Mouse (Mus musculus) spleen, embryonic (tissue): ENCODE results near the gene AA986860.

Source experiments
- CTCF ChIA-PET: fragments of 350-600 bp; sonication (Branson Sonifier 250); formaldehyde crosslinking; loops from one replicate; lab custom pipeline; 2022; lab: Charles Lee

The AA986860 gene

GRCm38 (mm10) chr1:130775234-130775633, 43.5 kb downstream of the AA986860 start:
- CTCF ChIA-PET, result no interaction called here

DNA sequence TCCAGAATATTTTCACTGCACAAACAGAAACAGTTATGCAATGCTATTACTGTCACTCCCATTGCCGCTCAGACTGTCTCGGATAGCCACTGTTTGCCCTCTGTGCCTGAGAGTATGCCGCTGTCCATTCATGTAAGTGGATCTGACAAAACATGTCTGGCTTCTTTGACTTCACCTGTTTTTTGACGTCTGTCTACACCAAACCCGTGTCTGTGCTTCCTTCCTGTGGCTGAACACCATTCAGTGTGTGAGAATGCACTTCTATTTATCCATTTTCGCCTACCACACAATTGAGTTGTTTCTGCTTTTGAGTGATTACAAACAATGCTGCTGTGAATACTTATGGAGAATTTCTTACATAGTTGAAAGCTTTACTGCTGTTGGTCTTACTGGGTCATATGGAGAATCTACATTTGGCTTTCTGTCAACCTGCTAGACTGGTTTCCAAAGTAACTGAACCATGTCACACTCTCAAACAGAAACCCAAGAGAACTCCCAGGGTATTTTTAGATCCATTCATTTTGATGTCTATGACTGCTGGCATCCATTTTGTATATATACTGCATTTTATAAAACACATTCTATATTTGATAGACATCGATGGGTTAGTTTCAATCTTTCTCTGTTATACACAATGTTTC, 44.0 kb downstream of the AA986860 start:
- CTCF ChIA-PET, result no interaction called here

GRCm38 (mm10) chr1:130776645-130777044, 44.9 kb downstream of the AA986860 start:
- CTCF ChIA-PET, result no interaction called here

- CTCF ChIA-PET, result no interaction called here
Observed at GRCm38 (mm10) chr1:130779867-130780266, 48.1 kb downstream of the AA986860 start.

DNA sequence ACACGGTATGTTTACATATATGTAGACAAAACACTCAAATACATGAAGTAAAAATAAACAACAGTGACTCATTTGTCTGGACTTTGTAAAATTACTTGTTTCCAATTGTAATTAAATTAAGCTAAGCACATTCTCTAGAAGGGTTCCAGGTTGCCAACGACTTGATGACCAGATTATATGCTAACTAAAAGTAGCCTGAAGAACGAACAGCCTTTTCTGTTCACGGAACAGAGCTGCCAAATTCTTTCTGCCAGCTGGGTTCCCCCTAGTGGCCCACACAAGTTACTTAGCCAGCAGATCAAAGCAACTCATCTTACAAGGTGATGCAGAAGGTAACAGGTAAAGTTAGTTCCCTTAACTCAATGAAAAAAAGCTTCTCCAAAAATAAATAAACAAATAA, 52.3 kb downstream of the AA986860 start:
- CTCF ChIA-PET, result interaction anchor here (1.7 kb wide), 1 partner anchor 14 kb away, joined by 7 read pairs; no protein-coding TSS in a partner anchor

DNA sequence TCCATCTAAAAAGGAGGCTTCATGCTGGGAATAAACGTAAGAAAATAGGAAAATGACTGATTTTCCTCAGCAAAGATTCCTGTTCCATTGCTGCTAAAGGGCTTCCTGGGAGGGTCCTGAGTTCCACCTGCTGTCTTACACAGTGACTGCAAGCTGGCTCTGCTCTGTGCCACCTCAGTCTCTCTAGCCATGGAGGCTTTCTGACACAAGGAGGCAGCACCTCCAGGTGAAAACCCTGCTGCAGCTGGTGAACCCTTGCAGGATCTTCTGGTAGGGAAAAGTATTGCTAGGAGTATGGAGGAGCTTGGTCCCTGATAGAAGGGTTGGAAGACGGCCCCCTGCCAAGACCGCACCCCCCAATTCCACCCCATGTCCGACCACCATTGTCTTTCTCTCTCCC, 55.2 kb downstream of the AA986860 start:
- CTCF ChIA-PET, result interaction anchor here (0.5 to 0.7 kb wide), 2 partner anchors 137 to 251 kb away, joined by 5 to 16 read pairs; no protein-coding TSS in a partner anchor

DNA sequence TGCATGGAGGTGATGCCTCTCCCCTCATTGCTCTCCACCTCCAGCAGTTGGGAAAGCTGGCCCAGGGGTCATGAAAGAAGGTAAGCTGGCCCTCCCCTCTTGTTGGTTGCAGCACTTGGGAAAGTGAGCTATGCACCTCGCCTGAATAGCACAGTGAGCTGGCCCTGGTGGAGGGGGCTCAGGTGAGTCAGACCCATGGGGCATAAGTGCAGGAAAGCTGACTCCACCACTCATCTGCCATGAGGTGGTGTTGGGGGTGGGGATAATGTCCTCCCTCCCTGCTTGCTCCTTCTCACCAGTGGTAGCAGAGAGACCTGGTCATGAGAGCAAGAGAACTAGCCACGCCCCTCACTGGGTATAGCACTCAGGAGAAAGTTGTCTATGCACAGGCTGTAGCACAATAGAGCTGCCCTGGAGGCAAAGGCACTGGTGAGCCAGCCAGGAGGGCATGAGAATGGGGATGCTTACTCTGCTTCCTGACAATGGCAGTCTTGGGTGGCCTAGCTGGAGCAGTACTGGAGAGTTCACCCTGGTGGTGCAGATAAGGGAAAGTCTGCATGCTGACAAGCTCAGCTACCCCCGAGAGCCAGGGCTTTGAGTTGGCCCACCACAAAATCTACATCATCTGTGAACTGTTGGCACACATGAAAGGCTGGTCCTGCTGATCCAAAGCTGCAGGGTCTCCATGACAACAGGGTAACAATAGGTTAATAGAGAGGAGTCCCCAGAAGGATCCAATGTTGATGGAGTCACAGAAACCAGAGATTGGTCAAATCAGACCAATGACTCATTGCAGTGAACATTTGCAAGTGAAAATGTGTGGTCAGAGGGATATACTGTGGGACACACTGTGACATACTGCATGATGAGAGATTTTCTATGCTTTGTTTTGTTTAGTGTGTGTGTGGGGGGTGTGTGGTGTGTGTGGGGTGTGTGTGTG, 58.0 kb downstream of the AA986860 start:
- CTCF ChIA-PET, result no interaction called here
